Mouse (Mus musculus) thymus, adult 2 months (tissue): ENCODE measurements around the gene 4932438A13Rik. TPM values are rescaled to one million over a fixed set of nuclear protein-coding genes. Genes with fewer than 3 reads are reported as not detected.

ENCODE experiments used
- DNase-seq: peaks from one replicate; pipeline ENCODE4 v3.0.0; 2021
- H3K27ac ChIP-seq: fragments of 200-500 bp; 2 replicates; pipeline ENCODE4 v1.5.1; 2012; ENCODE audit warnings: low read length, control low read depth; ENCODE audit not compliant: control insufficient read depth, insufficient read depth
- H3K27me3 ChIP-seq: fragments of 200-500 bp; 2 replicates; pipeline ENCODE4 v1.6.1; 2012; ENCODE audit warnings: mild to moderate bottlenecking, low read length, moderate library complexity, mixed read lengths; ENCODE audit not compliant: control insufficient read depth, insufficient read depth
- H3K36me3 ChIP-seq: fragments of 200-500 bp; 2 replicates; pipeline ENCODE4 v1.6.1; 2012; ENCODE audit warnings: mild to moderate bottlenecking, low read length, moderate library complexity; ENCODE audit not compliant: control insufficient read depth, insufficient read depth
- H3K4me1 ChIP-seq: fragments of 200-500 bp; replicated peaks from 2 replicates; pipeline ENCODE4 v1.6.1; 2012; ENCODE audit warnings: low read length; ENCODE audit not compliant: control insufficient read depth, insufficient read depth
- H3K4me3 ChIP-seq: fragments of 200-500 bp; 2 replicates; pipeline ENCODE4 v1.5.1; 2012; ENCODE audit warnings: mild to moderate bottlenecking, low read length, control low read depth, moderate library complexity; ENCODE audit not compliant: control insufficient read depth, insufficient read depth
- CTCF ChIP-seq: fragments of 200-500 bp; IDR thresholded peaks from 2 replicates; pipeline ENCODE4 v1.5.1; 2012; ENCODE audit warnings: mild to moderate bottlenecking, control low read depth, low read length, moderate library complexity, borderline replicate concordance; ENCODE audit not compliant: control insufficient read depth, poor library complexity, insufficient read depth; ENCODE audit errors: extremely low read depth
- POLR2A ChIP-seq: fragments of 200-500 bp; IDR thresholded peaks from 2 replicates; pipeline ENCODE4 v1.6.1; 2012; ENCODE audit warnings: mild to moderate bottlenecking, low read length, control low read depth, moderate library complexity; ENCODE audit not compliant: control insufficient read depth, poor library complexity, insufficient read depth; ENCODE audit errors: extremely low read depth
- WGBS: fragments of 180-500 bp; shearing (Covaris S2); methylation state at CpG from one replicate; pipeline ENCODE4 v1.1.7; 2018; 5-methylcytosine and 5-hydroxymethylcytosine counted together
- polyA plus RNA-seq: library from polyadenylated mRNA; depleted of rRNA; stranded (reverse); fragments of >200 nt; gene quantifications from 2 replicates; pipeline ENCODE4 v1.2.3, GENCODE M21; 2012; rRNA removed

4932438A13Rik gene
- polyA plus RNA-seq, 1 experiment: 34.4 TPM

DNA sequence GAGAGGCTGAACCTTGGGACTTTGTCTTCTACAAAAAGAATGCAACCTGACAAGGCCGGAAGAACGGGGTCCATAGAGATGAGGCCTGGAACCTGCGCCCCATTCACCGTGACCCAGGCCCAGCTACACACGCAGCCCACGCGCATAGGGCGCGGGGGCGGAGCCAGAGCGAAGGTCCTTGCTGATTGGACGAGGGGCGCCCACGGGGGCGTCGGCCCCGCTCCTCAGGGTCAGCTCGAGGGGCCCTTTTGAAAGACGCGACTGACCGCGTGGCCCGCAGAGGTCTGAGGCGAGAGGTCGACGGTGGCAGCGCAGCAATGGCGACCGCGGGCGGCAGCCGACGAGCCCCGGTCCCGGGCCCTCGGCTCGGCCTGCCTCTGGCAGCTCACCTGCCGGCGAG, 200.5 kb downstream of the 4932438A13Rik start, which contains the start of gene Adad1:
Gene Adad1 (plus strand): TSS at position 122 of the 400 bp plus-strand sequence.
- WGBS: 79% methylated on average over 39 of the region's 39 CpGs
- TF ChIP-seq POLR2A (no peak), CTCF (no peak)
- no peak within 1 kb of the TSS for H3K4me3 ChIP-seq
- no peaks in the 10 kb centered on the region for H3K4me1 ChIP-seq
- H3K27ac ChIP-seq: no peak within 1 kb of the TSS
- DNase-seq: no peak
- no peaks in the 10 kb centered on the region for H3K36me3 ChIP-seq
- no peaks in the 10 kb centered on the region for H3K27me3 ChIP-seq

DNA sequence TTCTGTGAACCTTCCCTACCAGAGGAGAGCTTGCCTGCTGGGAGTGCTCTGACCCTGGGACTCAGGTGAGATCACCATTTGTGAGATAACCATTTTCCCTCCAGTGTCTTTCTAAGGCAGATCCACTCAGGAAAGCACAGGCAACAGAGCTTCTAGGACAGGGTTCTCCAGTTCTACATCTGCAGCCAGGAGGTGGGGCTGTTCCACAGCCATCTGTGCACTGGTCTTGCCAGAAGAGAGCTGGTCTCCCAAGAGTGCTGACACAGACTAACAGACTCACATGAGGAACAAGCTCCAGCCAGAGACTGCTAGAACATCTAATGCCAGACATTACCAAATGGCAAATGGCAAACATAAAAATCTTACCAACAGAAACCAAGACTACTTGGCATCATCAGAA, 210.3 kb downstream of the 4932438A13Rik start:
- TF ChIP-seq CTCF (no peak), POLR2A (no peak)

DNA sequence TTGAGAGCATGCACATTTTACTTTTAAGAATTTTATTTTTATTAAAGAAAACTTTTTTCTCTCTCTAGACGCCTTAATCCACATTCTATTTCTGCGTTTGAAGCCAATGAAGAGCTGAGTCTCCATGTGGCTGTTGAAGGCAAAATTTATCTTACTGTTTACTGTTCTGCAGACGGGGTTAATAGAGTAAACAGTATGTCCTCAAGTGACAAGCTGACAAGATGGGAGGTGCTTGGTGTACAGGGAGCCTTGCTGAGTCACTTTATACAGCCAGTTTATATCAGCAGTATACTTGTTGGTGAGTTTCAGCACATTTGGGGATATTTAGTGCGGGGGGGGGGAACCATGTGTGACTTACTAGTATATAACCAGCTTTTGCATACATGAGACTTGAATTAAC, 222.0 kb downstream of the 4932438A13Rik start:
- Histone ChIP-seq H3K4me1 (no peaks in the 10 kb centered on the region), H3K27ac (no peak overlapping the region), H3K36me3 (no peaks in the 10 kb centered on the region), H3K27me3 (no peaks in the 10 kb centered on the region), H3K4me3 (no peak overlapping the region)
- no peak for TF ChIP-seq CTCF
- no peak for TF ChIP-seq POLR2A
- 96% methylated on average over 4 of the region's 4 CpGs for WGBS
- no peak for DNase-seq

More for the DNA sequence above, 210.3 kb downstream of the 4932438A13Rik start:
- H3K4me3 ChIP-seq: no peak overlapping the region
- no peak overlapping the region for H3K27ac ChIP-seq
- no peaks in the 10 kb centered on the region for H3K36me3 ChIP-seq
- peak; percentile 4 for DNase-seq
- H3K4me1 ChIP-seq: no peaks in the 10 kb centered on the region
- H3K27me3 ChIP-seq: no peaks in the 10 kb centered on the region

DNA sequence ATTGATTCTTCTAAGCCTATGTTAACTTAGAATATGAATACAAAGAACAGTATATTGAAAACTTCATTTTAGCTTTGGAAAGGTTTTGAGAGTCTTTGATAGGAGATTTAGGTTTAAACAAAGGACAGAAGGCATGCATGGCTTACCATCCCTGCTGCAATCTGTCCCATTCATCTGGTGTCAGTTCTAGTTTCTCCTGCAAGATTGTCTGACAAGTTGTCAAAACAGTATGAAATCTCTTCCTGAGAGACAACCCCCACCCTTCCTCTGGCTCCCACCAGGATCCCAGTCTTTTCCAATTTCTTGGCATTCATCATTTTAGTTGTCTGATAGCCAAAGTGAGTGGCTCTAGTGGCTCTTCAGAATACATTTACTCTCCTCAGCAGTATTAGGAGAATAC, 227.8 kb downstream of the 4932438A13Rik start:
- Histone ChIP-seq H3K4me1 (no peaks in the 10 kb centered on the region), H3K27me3 (no peaks in the 10 kb centered on the region), H3K4me3 (no peak overlapping the region), H3K27ac (no peak overlapping the region), H3K36me3 (no peaks in the 10 kb centered on the region)
- DNase-seq: no peak
- TF ChIP-seq POLR2A: no peak
- no peak for TF ChIP-seq CTCF

Other genes starting within 250 kb of the 4932438A13Rik start
- 1.0 and 2.4 TPM in 2 replicates for gene Bbs7, start 249.6 kb upstream of the 4932438A13Rik start, polyA plus RNA-seq
- 0.43 and 0.58 TPM in 2 replicates for gene Trpc3, start 172.9 kb upstream of the 4932438A13Rik start, polyA plus RNA-seq
- not detected in 2 replicates for gene Adad1, start 200.4 kb downstream of the 4932438A13Rik start, polyA plus RNA-seq